Mouse (Mus musculus): Measurements from ENCODE around the gene Cers6. TPM values are rescaled to one million over a fixed set of nuclear protein-coding genes. Genes with fewer than 3 reads are reported as not detected.

Gene Cers6
- polyA plus RNA-seq, 1 experiment from 2014 or later: 28.8 TPM

GRCm38 (mm10) chr2:68888094-68888705 is 27.0 kb downstream of the Cers6 start:
- whole genome bisulfite sequencing: 73% methylated on average over 3 of the region's 3 CpGs
- H3K36me3 ChIP-seq: no peaks in the 10 kb centered on the region
- no peaks in the 10 kb centered on the region for H3K9me3 ChIP-seq
- H3K4me1 ChIP-seq: peaks cover 33% of the 10 kb centered on the region
- H3K4me3 ChIP-seq: no peak overlapping the region
- no peak for DNase-seq (ENCODE audit: low spot score)
- H3K27ac ChIP-seq: no peak overlapping the region
- H3K27me3 ChIP-seq (ENCODE audit: insufficient read depth, poor library complexity, severe bottlenecking): no peaks in the 10 kb centered on the region

GRCm38 (mm10) chr2:68889661-68890170 is 28.5 kb downstream of the Cers6 start:
- no peaks in the 10 kb centered on the region for H3K36me3 ChIP-seq
- H3K4me1 ChIP-seq: peaks cover 39% of the 10 kb centered on the region
- no peak overlapping the region for H3K27ac ChIP-seq
- no peaks in the 10 kb centered on the region for H3K9me3 ChIP-seq
- WGBS: 74% methylated on average over 5 of the region's 5 CpGs
- no peaks in the 10 kb centered on the region for H3K27me3 ChIP-seq (ENCODE audit: insufficient read depth, poor library complexity, severe bottlenecking)
- H3K4me3 ChIP-seq: no peak overlapping the region
- DNase-seq (ENCODE audit: low spot score): no peak

- DNase-seq (ENCODE audit: low spot score): no peak
- Histone ChIP-seq H3K27ac (no peak overlapping the region), H3K4me1 (peaks cover 45% of the 10 kb centered on the region), H3K4me3 (no peak overlapping the region), H3K36me3 (no peaks in the 10 kb centered on the region), H3K27me3 (ENCODE audit: insufficient read depth, poor library complexity, severe bottlenecking) (no peaks in the 10 kb centered on the region), H3K9me3 (no peaks in the 10 kb centered on the region)
- 86% methylated on average over 4 of the region's 4 CpGs for WGBS
These were observed 31.2 kb downstream of the Cers6 start for GRCm38 (mm10) chr2:68892476-68892875.

- Histone ChIP-seq H3K4me1 (peaks cover 34% of the 10 kb centered on the region), H3K4me3 (no peak overlapping the region), H3K27ac (no peak overlapping the region), H3K9me3 (no peaks in the 10 kb centered on the region), H3K27me3 (ENCODE audit: insufficient read depth, poor library complexity, severe bottlenecking) (no peaks in the 10 kb centered on the region), H3K36me3 (no peaks in the 10 kb centered on the region)
- whole genome bisulfite sequencing: 85% methylated on average over 10 of the region's 10 CpGs
- no peak for DNase-seq (ENCODE audit: low spot score)
These were observed 34.0 kb downstream of the Cers6 start for GRCm38 (mm10) chr2:68895044-68895764.

- WGBS: 55% methylated on average over 4 of the region's 4 CpGs
- no peak overlapping the region for H3K4me3 ChIP-seq
- H3K36me3 ChIP-seq: no peaks in the 10 kb centered on the region
- no peaks in the 10 kb centered on the region for H3K27me3 ChIP-seq (ENCODE audit: insufficient read depth, poor library complexity, severe bottlenecking)
- no peak overlapping the region for H3K27ac ChIP-seq
- H3K9me3 ChIP-seq: no peaks in the 10 kb centered on the region
- DNase-seq (ENCODE audit: low spot score): no peak
- peaks cover 44% of the 10 kb centered on the region for H3K4me1 ChIP-seq
These were observed 35.0 kb downstream of the Cers6 start for GRCm38 (mm10) chr2:68896196-68896595.

GRCm38 (mm10) chr2:68899770-68900521 is 38.7 kb downstream of the Cers6 start:
- H3K27ac ChIP-seq: 0 out of 2 replicates have a peak overlapping the region, but pooled peaks have one; percentile 79

GRCm38 (mm10) chr2:68900640-68901378 is 39.6 kb downstream of the Cers6 start:
- DNase-seq (ENCODE audit: low spot score): no peak
- Histone ChIP-seq H3K4me1 (peaks cover 31% of the 10 kb centered on the region), H3K4me3 (peak overlapping the region; percentile 13; the same call in 1 of the 2 replicates), H3K9me3 (no peaks in the 10 kb centered on the region), H3K27ac (peak overlapping the region; percentile 79), H3K36me3 (no peaks in the 10 kb centered on the region), H3K27me3 (ENCODE audit: insufficient read depth, poor library complexity, severe bottlenecking) (no peaks in the 10 kb centered on the region)
- 29% methylated on average over 9 of the region's 9 CpGs for WGBS

More at GRCm38 (mm10) chr2:68899770-68900521, 38.7 kb downstream of the Cers6 start:
- Histone ChIP-seq H3K9me3 (no peaks in the 10 kb centered on the region), H3K36me3 (no peaks in the 10 kb centered on the region), H3K4me3 (no peak overlapping the region), H3K4me1 (peaks cover 40% of the 10 kb centered on the region), H3K27me3 (ENCODE audit: insufficient read depth, poor library complexity, severe bottlenecking) (no peaks in the 10 kb centered on the region)
- no peak for DNase-seq (ENCODE audit: low spot score)
- WGBS: 69% methylated on average over 7 of the region's 7 CpGs

- no peaks in the 10 kb centered on the region for H3K9me3 ChIP-seq
- H3K36me3 ChIP-seq: no peaks in the 10 kb centered on the region
- no peak overlapping the region for H3K27ac ChIP-seq
- DNase-seq (ENCODE audit: low spot score): no peak
- 80% methylated on average over 2 of the region's 2 CpGs for WGBS
- H3K4me3 ChIP-seq: no peak overlapping the region
- no peaks in the 10 kb centered on the region for H3K27me3 ChIP-seq (ENCODE audit: insufficient read depth, poor library complexity, severe bottlenecking)
- peaks cover 22% of the 10 kb centered on the region for H3K4me1 ChIP-seq
These were observed 40.5 kb downstream of the Cers6 start for GRCm38 (mm10) chr2:68901708-68902107.

- no peaks in the 10 kb centered on the region for H3K9me3 ChIP-seq
- no peaks in the 10 kb centered on the region for H3K36me3 ChIP-seq
- H3K4me3 ChIP-seq: no peak overlapping the region
- no peak for DNase-seq (ENCODE audit: low spot score)
- H3K27ac ChIP-seq: no peak overlapping the region
- 82% methylated on average over 6 of the region's 6 CpGs for WGBS
- no peaks in the 10 kb centered on the region for H3K27me3 ChIP-seq (ENCODE audit: insufficient read depth, poor library complexity, severe bottlenecking)
- peaks cover 22% of the 10 kb centered on the region for H3K4me1 ChIP-seq
These were observed 41.3 kb downstream of the Cers6 start for GRCm38 (mm10) chr2:68902546-68902945.

- WGBS: 81% methylated on average over 3 of the region's 3 CpGs
- Histone ChIP-seq H3K9me3 (no peaks in the 10 kb centered on the region), H3K4me1 (peaks cover 21% of the 10 kb centered on the region), H3K27ac (no peak overlapping the region), H3K4me3 (no peak overlapping the region), H3K36me3 (no peaks in the 10 kb centered on the region), H3K27me3 (ENCODE audit: insufficient read depth, poor library complexity, severe bottlenecking) (no peaks in the 10 kb centered on the region)
- DNase-seq (ENCODE audit: low spot score): no peak
These were observed 45.7 kb downstream of the Cers6 start for GRCm38 (mm10) chr2:68906921-68907320.

- Histone ChIP-seq H3K4me1 (peaks cover 22% of the 10 kb centered on the region), H3K36me3 (no peaks in the 10 kb centered on the region), H3K9me3 (no peaks in the 10 kb centered on the region), H3K4me3 (peak overlapping the region; percentile 32), H3K27me3 (ENCODE audit: insufficient read depth, poor library complexity, severe bottlenecking) (no peaks in the 10 kb centered on the region), H3K27ac (no peak overlapping the region)
- 48% methylated on average over 11 of the region's 11 CpGs for WGBS
- no peak for DNase-seq (ENCODE audit: low spot score)
These were observed 46.7 kb downstream of the Cers6 start for GRCm38 (mm10) chr2:68907721-68908463.

GRCm38 (mm10) chr2:68910727-68911126 is 49.5 kb downstream of the Cers6 start:
- Histone ChIP-seq H3K4me1 (peaks cover 22% of the 10 kb centered on the region), H3K4me3 (no peak overlapping the region), H3K27me3 (ENCODE audit: insufficient read depth, poor library complexity, severe bottlenecking) (no peaks in the 10 kb centered on the region), H3K36me3 (no peaks in the 10 kb centered on the region), H3K27ac (no peak overlapping the region), H3K9me3 (no peaks in the 10 kb centered on the region)
- no peak for DNase-seq (ENCODE audit: low spot score)
- 76% methylated on average over 7 of the region's 7 CpGs for WGBS
